Mouse (Mus musculus): ENCODE results near the gene Folr1. TPM values are rescaled to one million over a fixed set of nuclear protein-coding genes. Genes with fewer than 3 reads are reported as not detected.

Folr1 gene
- total RNA-seq, 1 experiment = 536 TPM

DNA sequence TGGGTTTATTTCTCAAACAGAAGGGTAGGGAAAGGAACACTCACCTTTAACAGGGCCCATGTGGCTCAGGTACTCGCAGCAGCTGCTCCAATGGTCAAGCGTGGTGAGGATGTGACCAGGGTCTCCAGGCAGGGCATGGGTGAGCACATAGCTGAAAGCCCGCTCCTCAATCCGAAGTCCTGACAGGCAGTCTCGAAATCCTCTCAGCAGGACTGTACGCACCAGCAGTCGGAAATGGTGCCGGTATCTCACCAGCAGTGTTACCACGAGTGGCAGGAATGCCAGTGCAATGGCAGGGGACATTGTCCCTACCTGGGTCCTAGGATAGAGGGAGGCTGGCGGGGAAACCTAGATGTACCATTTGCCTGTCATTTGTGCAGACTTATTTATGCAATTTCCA lies 31.4 kb upstream of the Folr1 start:
- TF ChIP-seq MAFK (IDR thresholded peaks at IDR 0.05; ENCODE audit: insufficient read depth, low read depth, low read length) (no peak), ZNF384 (IDR thresholded peaks at IDR 0.05; ENCODE audit: low read depth, low read length) (no peak), HCFC1 (IDR thresholded peaks at IDR 0.05; ENCODE audit: borderline replicate concordance, insufficient read depth, low read length) (no peak), CHD2 (IDR thresholded peaks at IDR 0.05; ENCODE audit: low read depth, low read length) (no peak), ZC3H11A (IDR thresholded peaks at IDR 0.05; ENCODE audit: borderline replicate concordance, low read depth, low read length) (no peak)
- Histone ChIP-seq H3K9ac (ENCODE audit: insufficient read depth, low read depth, low read length, poor library complexity, severe bottlenecking) (no peak overlapping the region), H3K36me3 (ENCODE audit: control insufficient read depth, insufficient read depth, low read length, poor library complexity, severe bottlenecking) (peaks cover 9% of the 10 kb centered on the region), H3K4me3 (ENCODE audit: insufficient read depth in 1 of 2, low read depth in 1 of 2, low read length in 2 of 2, poor library complexity in 1 of 2, severe bottlenecking in 1 of 2) (no peak overlapping the region), H3K9me3 (ENCODE audit: control insufficient read depth, insufficient read depth, low read depth, low read length) (no peaks in the 10 kb centered on the region), H3K4me1 (ENCODE audit: control insufficient read depth in 2 of 2, insufficient read depth in 2 of 2, low read length in 2 of 2, poor library complexity in 1 of 2) (peaks cover 9 to 11% of the 10 kb centered on the region in 2 experiments; a peak in 3 of 4 replicates), H3K27ac (ENCODE audit: insufficient read depth, low read depth, low read length, poor library complexity, severe bottlenecking) (no peak overlapping the region; the same call in 1 of the 2 replicates)
- no peak for DNase-seq (ENCODE audit: low read depth, low spot score)
- in situ Hi-C loops (cut with MboI; ENCODE audit: low sequenced_read_pairs in 2 of 2, unreplicated experiment in 2 of 2) = no loop called here

DNA sequence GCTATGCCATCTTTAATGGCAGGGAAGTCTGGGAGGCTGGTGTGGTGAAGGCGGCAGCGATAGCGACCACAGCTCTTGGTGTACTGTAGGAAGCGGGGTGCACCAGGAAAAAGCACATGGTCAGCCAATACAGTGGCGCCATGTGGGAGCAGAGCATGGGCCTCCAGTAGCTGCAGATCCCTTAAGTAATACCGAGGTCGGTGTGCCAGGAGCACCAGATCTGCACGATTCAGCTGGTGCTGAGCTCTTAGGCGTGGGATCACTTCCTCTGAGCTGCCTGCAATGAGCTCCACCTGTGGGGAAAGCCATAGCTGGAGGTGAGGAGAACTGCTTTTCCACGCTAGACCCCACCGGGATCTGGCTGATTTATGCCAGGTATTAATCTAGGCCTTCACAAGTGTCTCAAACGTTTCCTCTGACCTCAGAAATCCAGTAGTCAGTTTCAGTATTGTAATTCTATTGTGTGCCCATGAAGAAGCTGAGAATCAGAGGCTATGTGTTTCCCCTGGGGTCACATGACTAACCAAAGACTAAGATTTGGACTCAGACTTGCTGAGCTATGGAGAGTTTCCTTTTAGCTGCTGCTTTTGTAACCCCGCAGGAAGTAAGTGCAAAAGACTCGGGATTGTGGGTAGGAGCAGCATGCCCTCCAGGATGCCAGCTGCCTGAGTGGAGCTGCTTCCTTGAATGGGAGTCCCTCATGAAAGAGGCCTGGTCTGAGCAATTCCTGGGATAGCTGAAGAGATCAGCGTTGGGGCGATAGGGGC lies 29.9 kb upstream of the Folr1 start:
- Histone ChIP-seq H3K9ac (ENCODE audit: insufficient read depth, low read depth, low read length, poor library complexity, severe bottlenecking) (peak overlapping the region; percentile 69), H3K4me3 (ENCODE audit: insufficient read depth in 1 of 2, low read depth in 1 of 2, low read length in 2 of 2, poor library complexity in 1 of 2, severe bottlenecking in 1 of 2) (peak overlapping the region in 1 of 2 experiments; percentile 32; a peak in 2 of 4 replicates), H3K9me3 (ENCODE audit: control insufficient read depth, insufficient read depth, low read depth, low read length) (no peaks in the 10 kb centered on the region), H3K4me1 (ENCODE audit: control insufficient read depth in 2 of 2, insufficient read depth in 2 of 2, low read length in 2 of 2, poor library complexity in 1 of 2) (peaks cover 4 to 6% of the 10 kb centered on the region in 2 experiments; a peak in 3 of 4 replicates), H3K27ac (ENCODE audit: insufficient read depth, low read depth, low read length, poor library complexity, severe bottlenecking) (peak overlapping the region; percentile 53), H3K36me3 (ENCODE audit: control insufficient read depth, insufficient read depth, low read length, poor library complexity, severe bottlenecking) (peaks cover 9% of the 10 kb centered on the region)
- in situ Hi-C loops (cut with MboI; ENCODE audit: low sequenced_read_pairs in 2 of 2, unreplicated experiment in 2 of 2) = no loop called here
- TF ChIP-seq HCFC1 (IDR thresholded peaks at IDR 0.05; ENCODE audit: borderline replicate concordance, insufficient read depth, low read length) (no peak), MAFK (IDR thresholded peaks at IDR 0.05; ENCODE audit: insufficient read depth, low read depth, low read length) (no peak), ZC3H11A (IDR thresholded peaks at IDR 0.05; ENCODE audit: borderline replicate concordance, low read depth, low read length) (no peak), CHD2 (IDR thresholded peaks at IDR 0.05; ENCODE audit: low read depth, low read length) (no peak), ZNF384 (IDR thresholded peaks at IDR 0.05; ENCODE audit: low read depth, low read length) (no peak)
- DNase-seq (ENCODE audit: low read depth, low spot score) = no peak

DNA sequence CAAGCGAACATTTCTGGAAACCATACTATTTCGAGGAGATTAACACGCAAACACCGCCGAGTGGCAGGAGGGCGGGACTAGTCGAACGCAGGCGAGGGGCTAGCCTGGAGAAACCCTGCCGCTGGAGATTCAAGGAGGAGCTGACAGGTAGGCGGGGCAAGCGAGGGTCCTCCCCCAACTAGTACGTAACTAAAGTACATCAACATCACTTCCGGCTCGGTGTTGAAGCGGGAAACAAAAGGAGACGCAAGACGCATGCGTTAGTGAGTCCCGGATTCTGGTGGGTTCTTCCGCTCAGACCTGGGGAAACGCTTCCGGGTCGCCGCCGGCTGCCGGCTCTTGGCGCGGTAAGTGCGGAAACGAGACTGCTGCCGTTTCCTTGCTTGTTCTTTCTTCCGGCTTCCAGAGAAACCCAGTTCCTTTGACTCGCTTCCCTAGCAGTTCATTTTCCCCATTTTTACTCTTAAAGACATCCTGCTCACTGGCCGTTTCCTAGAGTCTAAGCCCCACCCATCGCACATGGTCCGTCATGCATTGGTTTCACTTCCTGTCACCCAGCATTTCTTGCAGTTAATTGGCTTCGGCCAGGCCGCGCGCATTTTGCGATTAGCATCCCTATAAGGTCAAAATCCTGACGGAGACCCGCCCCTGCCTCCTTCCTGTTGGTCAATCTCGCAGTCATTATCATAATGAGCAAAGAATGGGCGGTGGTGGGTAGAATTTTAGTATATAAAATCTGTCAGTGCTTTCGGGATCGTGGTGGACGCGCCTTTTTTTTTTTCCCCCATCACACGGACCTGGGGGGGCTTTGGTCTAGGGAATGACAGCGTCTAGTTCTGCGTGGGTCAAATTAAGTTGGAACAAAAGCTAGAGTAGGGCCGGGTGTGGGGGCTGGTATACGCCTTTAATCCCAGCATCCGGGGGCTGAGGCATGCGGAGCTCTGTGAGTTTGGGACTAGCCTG lies 25.8 kb upstream of the Folr1 start:
- H3K9ac ChIP-seq (ENCODE audit: insufficient read depth, low read depth, low read length, poor library complexity, severe bottlenecking) = peak overlapping the region; percentile 96
- H3K4me3 ChIP-seq (ENCODE audit: insufficient read depth in 1 of 2, low read depth in 1 of 2, low read length in 2 of 2, poor library complexity in 1 of 2, severe bottlenecking in 1 of 2) = peak overlapping the region; percentile 87 to 98
- peak overlapping the region; percentile 97 for H3K27ac ChIP-seq (ENCODE audit: insufficient read depth, low read depth, low read length, poor library complexity, severe bottlenecking)
- no peaks in the 10 kb centered on the region for H3K9me3 ChIP-seq (ENCODE audit: control insufficient read depth, insufficient read depth, low read depth, low read length)
- in situ Hi-C loops (cut with MboI; ENCODE audit: low sequenced_read_pairs in 2 of 2, unreplicated experiment in 2 of 2) = no loop called here
- H3K36me3 ChIP-seq (ENCODE audit: control insufficient read depth, insufficient read depth, low read length, poor library complexity, severe bottlenecking) = peaks cover 7% of the 10 kb centered on the region
- TF ChIP-seq ZNF384 (IDR thresholded peaks at IDR 0.05; ENCODE audit: low read depth, low read length) = no peak
- peak; percentile 83 for TF ChIP-seq CHD2 (IDR thresholded peaks at IDR 0.05; ENCODE audit: low read depth, low read length)
- TF ChIP-seq MAFK (IDR thresholded peaks at IDR 0.05; ENCODE audit: insufficient read depth, low read depth, low read length) = no peak
- TF ChIP-seq HCFC1 (IDR thresholded peaks at IDR 0.05; ENCODE audit: borderline replicate concordance, insufficient read depth, low read length) = peak; percentile 83
- TF ChIP-seq ZC3H11A (IDR thresholded peaks at IDR 0.05; ENCODE audit: borderline replicate concordance, low read depth, low read length) = no peak
- peaks cover 4 to 9% of the 10 kb centered on the region in 2 experiments for H3K4me1 ChIP-seq (ENCODE audit: control insufficient read depth in 2 of 2, insufficient read depth in 2 of 2, low read length in 2 of 2, poor library complexity in 1 of 2)
- DNase-seq (ENCODE audit: low read depth, low spot score) = peak; percentile 98

DNA sequence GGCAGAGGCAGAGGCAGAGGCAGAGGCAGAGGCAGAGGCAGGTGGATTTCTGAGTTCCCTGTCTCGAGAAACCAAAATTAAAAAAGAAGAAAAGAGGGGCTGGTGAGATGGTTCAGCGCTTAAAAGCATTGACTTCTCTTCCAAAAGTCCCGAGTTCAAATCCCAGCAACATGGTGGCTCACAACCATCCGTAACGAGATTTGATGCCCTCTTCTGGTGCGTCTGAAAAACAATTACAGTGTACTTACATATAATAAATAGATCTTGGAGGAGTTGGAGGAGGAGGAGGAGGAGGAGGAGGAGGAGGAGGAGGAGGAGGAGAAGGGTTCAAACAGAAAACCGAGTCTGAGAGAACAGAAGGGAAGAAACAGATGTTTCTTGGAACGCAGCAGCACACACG lies 25.1 kb upstream of the Folr1 start:
- no peak for DNase-seq (ENCODE audit: low read depth, low spot score)
- TF ChIP-seq ZC3H11A (IDR thresholded peaks at IDR 0.05; ENCODE audit: borderline replicate concordance, low read depth, low read length) (no peak), MAFK (IDR thresholded peaks at IDR 0.05; ENCODE audit: insufficient read depth, low read depth, low read length) (no peak), CHD2 (IDR thresholded peaks at IDR 0.05; ENCODE audit: low read depth, low read length) (no peak), ZNF384 (IDR thresholded peaks at IDR 0.05; ENCODE audit: low read depth, low read length) (no peak), HCFC1 (IDR thresholded peaks at IDR 0.05; ENCODE audit: borderline replicate concordance, insufficient read depth, low read length) (no peak)
- no peak overlapping the region; the same call in 1 of the 2 replicates for H3K27ac ChIP-seq (ENCODE audit: insufficient read depth, low read depth, low read length, poor library complexity, severe bottlenecking)
- peak overlapping the region; percentile 80 for H3K9ac ChIP-seq (ENCODE audit: insufficient read depth, low read depth, low read length, poor library complexity, severe bottlenecking)
- H3K9me3 ChIP-seq (ENCODE audit: control insufficient read depth, insufficient read depth, low read depth, low read length) = no peaks in the 10 kb centered on the region
- H3K4me1 ChIP-seq (ENCODE audit: control insufficient read depth in 2 of 2, insufficient read depth in 2 of 2, low read length in 2 of 2, poor library complexity in 1 of 2) = peaks cover 4 to 5% of the 10 kb centered on the region in 2 experiments
- H3K36me3 ChIP-seq (ENCODE audit: control insufficient read depth, insufficient read depth, low read length, poor library complexity, severe bottlenecking) = peaks cover 7% of the 10 kb centered on the region
- peak overlapping the region; percentile 78 to 98 for H3K4me3 ChIP-seq (ENCODE audit: insufficient read depth in 1 of 2, low read depth in 1 of 2, low read length in 2 of 2, poor library complexity in 1 of 2, severe bottlenecking in 1 of 2)
- in situ Hi-C loops (cut with MboI; ENCODE audit: low sequenced_read_pairs in 2 of 2, unreplicated experiment in 2 of 2) = no loop called here
